Mouse (Mus musculus) adrenal gland, postnatal 4 days (tissue): ENCODE measurements around the gene Rab20. TPM values are rescaled to one million over a fixed set of nuclear protein-coding genes. Genes with fewer than 3 reads are reported as not detected.
A peak's percentile ranks its signal among the peaks of the same experiment; 100 is the strongest.

Source experiments
- DNase-seq, 2 experiments: peaks; one replicate each; pipeline ENCODE4 v3.0.0; 2021 to 2022; ENCODE audit warnings: low spot score in 2 of 2, mixed read lengths in 2 of 2
- total RNA-seq, 2 experiments: library from RNA; stranded (reverse); gene quantifications; 2 replicates each; pipeline ENCODE4 v1.2.3; 2021

Gene Rab20
- total RNA-seq, 2 experiments from 2014 or later, result 8.7 to 10.9 TPM

- no peak for DNase-seq
These were observed 64.2 kb downstream of the Rab20 start for GRCm38 (mm10) chr8:11414304-11414703.

GRCm38 (mm10) chr8:11412450-11412849 lies 66.1 kb downstream of the Rab20 start:
- no peak for DNase-seq

- no peak for DNase-seq
These were observed 66.9 kb downstream of the Rab20 start for GRCm38 (mm10) chr8:11411504-11412124.

DNA sequence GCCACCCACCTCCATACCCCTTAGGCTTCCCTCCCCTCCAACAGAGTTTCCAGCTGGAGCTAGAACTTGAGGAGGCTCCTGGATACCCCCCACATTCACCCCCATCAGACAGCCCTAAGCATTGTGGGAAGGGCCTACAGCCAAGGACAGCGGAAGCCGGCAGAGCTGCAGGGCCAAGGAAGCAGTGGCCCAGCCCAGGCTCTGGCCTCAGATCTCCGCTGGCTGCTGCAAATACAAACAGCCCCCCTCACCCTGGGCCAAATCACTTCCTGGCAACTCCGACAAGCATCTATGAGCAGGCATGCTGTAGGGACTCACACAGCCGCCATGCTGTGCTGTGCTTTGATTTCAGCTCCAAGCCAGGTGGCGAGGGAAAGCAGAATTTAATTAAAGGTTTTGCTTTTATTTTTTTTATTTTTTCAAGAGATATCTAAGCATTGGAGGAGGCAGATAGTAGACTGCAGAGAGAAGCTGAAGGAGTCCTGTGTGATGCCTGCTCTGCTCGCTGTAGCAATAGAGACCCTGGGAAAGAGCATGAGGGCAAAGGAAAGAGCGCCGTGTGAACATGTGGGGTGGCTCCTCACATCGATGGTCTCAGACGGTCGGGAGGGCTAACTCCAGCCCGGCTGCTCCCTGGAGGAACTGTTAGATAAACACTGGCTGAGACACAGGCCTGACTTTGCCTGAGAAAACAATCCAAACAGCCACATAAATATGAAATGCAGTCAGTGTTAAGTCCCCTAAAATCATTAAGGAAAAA lies 72.6 kb downstream of the Rab20 start:
- peak; percentile 19 to 40 for DNase-seq

DNA sequence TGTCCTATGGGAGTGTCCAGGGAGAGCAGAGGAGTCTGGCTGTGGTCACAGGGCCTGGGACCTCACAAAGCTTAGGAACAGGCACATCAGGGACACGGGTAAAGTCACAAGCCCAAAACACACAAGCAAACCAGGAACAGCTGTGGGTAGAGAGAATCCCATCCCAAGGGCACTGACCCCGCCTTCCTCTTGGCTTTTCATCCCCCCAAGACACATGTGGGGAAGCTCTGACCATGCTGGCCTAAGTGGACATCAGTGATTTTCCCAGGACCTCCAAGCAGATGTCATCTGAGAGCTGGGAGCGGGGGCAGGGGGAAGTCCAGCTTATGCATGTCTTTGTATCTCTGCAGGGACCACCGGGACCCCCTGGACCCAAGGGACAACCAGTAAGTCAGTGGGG lies 73.9 kb downstream of the Rab20 start:
- DNase-seq, result no peak

GRCm38 (mm10) chr8:11403813-11404212 lies 74.7 kb downstream of the Rab20 start:
- DNase-seq, result no peak

Other genes starting within 250 kb of the Rab20 start
- 100 to 1,000 TPM; 299 to 331 TPM for gene Col4a2, start 165.9 kb downstream of the Rab20 start, total RNA-seq
- gene Col4a1, start 165.9 kb downstream of the Rab20 start, total RNA-seq, result 100 to 1,000 TPM; 580 to 619 TPM
- gene Naxd, start 18.8 kb upstream of the Rab20 start, total RNA-seq, result 10 to 100 TPM; 74.2 to 77.2 TPM
- 10 to 100 TPM; 34.4 to 36.2 TPM for gene Cars2, start 72.1 kb upstream of the Rab20 start, total RNA-seq
- 10 to 100 TPM; 46.7 to 50.0 TPM for gene Ing1, start 76.9 kb upstream of the Rab20 start, total RNA-seq
- gene Ankrd10, start 157.0 kb upstream of the Rab20 start, total RNA-seq, result 10 to 100 TPM; 86.5 to 97.9 TPM
- gene 1700016D06Rik, start 222.4 kb upstream of the Rab20 start, total RNA-seq, result not detected
- 10 to 100 TPM; 72.8 to 74.1 TPM for gene Arhgef7, start 249.0 kb upstream of the Rab20 start, total RNA-seq